Mouse (Mus musculus) adrenal gland, postnatal 10 days (tissue): ENCODE results near the gene Ccdc114. TPM values are rescaled to one million over a fixed set of nuclear protein-coding genes. Genes with fewer than 3 reads are reported as not detected.
A peak's percentile ranks its signal among the peaks of the same experiment; 100 is the strongest.
"Not testable (repeated sequence)": the region's sequence is repeated elsewhere in the genome, so short reads cannot be mapped to it uniquely, and the experiment has no call there.

Experiments
- DNase-seq: peaks from one replicate; pipeline ENCODE4 v3.0.0; 2021; ENCODE audit warnings: mixed read lengths
- long read RNA-seq, 2 experiments: library from polyadenylated mRNA; stranded (forward); transcript quantifications; one replicate each; pipeline ENCODE4 v2.0.0; 2021
- total RNA-seq, 2 experiments: library from RNA; stranded (reverse); gene quantifications; 2 replicates each; pipeline ENCODE4 v1.2.3; 2021

Gene Ccdc114
- 1 to 10 TPM; 6.1 to 7.2 TPM for total RNA-seq
- long read RNA-seq, experiment 1, partial matches to known transcripts, result 3 of 6 reads
- long read RNA-seq, experiment 1, other reads (novel, unspliced or antisense), result 3 of 6 reads
- long read RNA-seq, experiment 2, partial matches to known transcripts, result 3 of 6 reads
- long read RNA-seq, experiment 2, other reads (novel, unspliced or antisense), result 2 of 6 reads

- DNase-seq, result peak; percentile 90
Observed at GRCm38 (mm10) chr7:45923762-45924428, at the start of gene Ccdc114. Gene Ccdc114, plus strand, starts transcription at chr7:45924072.

GRCm38 (mm10) chr7:45876895-45877294 lies 47.0 kb upstream of the Ccdc114 start:
- no peak for DNase-seq

DNA sequence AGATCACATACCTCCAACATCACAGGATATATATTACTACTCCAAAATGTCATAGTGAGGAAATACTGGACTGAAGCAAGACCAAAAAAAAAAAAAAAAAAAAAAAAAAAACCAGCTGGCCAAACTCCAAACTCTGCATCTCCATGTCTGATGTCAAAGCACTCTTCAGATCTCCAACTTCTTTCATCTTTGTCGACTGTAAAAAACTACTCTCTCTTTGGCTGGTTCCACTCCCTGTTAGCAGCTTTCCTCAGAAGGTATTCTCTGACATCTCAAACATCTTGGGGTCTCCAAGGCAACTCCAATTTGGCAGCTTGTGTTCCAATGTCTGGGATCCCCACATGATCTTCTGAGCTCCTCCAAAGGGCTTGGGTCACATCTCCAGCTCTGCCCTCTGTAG lies 45.6 kb upstream of the Ccdc114 start, which contains the start of gene Grin2d:
TSS of gene Grin2d (minus strand) at position 101 of the 400 bp plus-strand sequence.
- DNase-seq, result not testable (repeated sequence)

DNA sequence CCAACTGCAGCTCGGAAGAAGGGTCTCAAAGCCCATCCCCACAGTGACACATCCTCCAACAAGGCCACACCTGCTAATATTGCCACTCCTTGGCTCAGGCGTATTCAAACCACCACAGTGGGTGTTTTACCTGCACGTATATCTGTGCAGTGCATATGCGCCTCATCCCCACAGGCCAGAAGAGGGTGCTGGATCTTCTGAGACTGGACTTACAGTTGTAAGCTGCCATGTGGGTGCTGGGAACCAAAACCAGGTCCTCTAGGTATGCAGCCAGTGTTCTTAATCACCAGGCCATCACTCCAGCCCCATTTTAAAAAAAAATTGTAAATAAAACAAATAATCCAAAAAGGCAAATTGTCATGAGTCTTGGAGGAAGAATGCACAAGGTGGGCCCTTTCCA lies 43.3 kb upstream of the Ccdc114 start:
- DNase-seq, result no peak

DNA sequence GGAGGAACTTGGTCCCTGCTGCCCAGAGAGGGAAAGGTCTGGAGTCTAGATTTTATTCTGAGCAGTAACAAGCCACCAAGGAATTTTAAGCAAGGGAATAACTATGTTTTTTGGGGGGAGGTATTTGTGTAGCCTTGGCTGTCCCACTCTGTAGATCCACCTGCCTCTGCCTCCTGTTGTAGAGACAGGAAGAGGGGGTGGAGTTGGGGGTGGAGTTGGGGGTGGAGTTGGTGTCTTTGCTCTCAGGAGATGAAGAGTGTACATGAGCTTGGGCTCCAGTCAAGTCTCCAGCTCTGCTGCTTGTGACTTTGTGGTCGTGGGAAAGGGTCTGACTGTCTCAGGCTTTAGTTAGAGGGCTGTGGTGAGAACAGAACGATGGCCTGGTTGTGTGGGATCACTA lies 42.9 kb upstream of the Ccdc114 start:
- no peak for DNase-seq

DNA sequence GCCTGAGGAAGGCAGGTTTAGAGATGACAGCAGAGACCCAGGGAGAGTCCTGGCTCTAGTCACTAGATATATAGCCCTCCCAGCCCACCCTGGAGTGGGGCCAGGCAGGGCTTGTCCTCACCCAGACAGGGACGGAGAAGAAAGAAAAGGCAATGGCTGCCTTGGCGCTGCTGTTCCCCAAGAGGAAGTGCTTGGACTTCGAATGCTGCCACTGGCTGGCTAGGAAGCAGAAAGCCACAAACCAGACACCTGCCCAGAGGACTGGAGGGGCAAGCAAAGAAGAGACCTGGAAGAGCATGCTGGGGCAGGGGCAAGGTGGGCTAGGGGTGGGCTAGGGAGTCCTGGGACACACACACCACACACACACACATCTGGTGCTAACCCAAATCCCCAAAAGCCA lies 36.6 kb upstream of the Ccdc114 start:
- no peak for DNase-seq

DNA sequence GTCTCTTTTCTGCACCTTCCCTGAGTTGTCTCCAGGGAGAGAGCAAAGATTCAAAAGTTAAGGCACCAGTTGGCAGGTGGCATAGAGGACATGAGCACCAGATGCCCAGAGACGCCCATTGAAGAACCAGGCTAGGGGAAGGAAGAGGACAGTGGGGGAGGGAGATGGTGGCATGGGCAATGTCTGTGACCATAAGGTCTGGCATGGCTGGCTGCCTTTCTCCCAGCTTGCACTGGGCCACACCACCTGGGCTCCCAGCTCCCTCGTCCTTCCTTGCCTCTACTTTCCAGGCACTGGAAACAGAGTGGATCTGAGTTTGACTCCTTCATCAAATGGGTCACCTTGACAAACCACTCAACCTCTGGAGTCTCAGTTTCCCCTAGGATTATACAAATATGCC lies 31.2 kb upstream of the Ccdc114 start:
- no peak for DNase-seq

- DNase-seq, result no peak
Observed at GRCm38 (mm10) chr7:45895931-45896516, 27.8 kb upstream of the Ccdc114 start.

- DNase-seq, result peak; percentile 95
Observed at GRCm38 (mm10) chr7:45896517-45897257, 27.2 kb upstream of the Ccdc114 start, which contains the start of the genes Syngr4 and Tmem143. Gene Syngr4, minus strand, starts transcription at chr7:45896714. Gene Tmem143, plus strand, starts transcription at chr7:45896941.

DNA sequence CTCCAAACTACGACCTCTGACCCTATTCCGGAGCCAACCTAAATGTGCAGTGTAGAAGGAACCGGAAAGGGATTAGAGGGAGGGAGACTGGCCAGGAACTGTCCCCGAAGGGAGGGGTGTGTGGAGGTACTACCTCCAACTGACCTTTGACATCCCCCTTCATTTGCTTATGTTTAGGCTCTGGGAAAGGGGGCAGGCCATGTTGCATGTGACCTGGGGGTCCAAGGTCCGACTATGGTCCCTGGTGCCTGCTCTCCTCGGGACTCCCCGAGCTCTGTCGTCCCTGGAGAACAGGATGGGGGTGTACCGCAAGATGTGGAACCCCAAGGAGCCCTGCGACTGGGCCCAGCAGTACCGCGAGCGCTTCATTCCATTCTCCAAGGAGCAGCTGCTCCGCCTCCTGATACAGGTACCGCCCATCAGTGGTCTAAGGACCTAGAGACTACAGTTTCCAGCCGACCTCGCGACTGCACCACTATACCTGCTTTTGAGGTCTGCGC lies 26.6 kb upstream of the Ccdc114 start:
- peak; percentile 72 for DNase-seq

- not testable (repeated sequence) for DNase-seq
Observed at GRCm38 (mm10) chr7:45898125-45898524, 25.7 kb upstream of the Ccdc114 start.

- peak; percentile 58 for DNase-seq
Observed at GRCm38 (mm10) chr7:45901562-45901961, 22.3 kb upstream of the Ccdc114 start.

DNA sequence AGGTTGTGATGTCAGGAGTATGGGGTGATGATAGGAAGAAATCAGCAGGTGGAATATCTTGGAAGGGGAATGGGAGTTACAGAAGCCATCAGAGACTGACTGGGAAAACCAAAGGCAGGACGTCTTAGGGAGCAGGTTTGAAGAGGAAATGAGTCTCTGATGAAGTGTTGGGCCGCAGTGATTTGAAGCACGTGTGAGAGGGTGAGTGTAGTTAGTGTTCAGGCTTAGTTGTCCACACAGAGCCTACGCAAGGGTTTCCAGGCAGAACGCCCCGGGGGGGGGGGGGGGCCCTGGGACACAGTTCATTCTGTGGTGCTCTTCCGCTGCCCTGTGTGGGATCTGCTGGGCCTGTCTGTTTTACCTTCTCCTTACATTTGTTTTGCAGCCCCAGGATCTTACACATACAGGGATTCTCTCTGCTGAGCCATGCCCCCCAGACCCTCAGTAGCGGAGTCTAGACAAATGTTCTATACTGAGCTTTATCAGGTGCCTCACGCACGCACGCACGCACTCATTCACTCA lies 21.3 kb upstream of the Ccdc114 start:
- no peak for DNase-seq

GRCm38 (mm10) chr7:45906622-45907021 lies 17.2 kb upstream of the Ccdc114 start:
- no peak for DNase-seq

- no peak for DNase-seq
Observed at GRCm38 (mm10) chr7:45908384-45908783, 15.5 kb upstream of the Ccdc114 start.

- DNase-seq, result no peak
Observed at GRCm38 (mm10) chr7:45909145-45909544, 14.7 kb upstream of the Ccdc114 start.

DNA sequence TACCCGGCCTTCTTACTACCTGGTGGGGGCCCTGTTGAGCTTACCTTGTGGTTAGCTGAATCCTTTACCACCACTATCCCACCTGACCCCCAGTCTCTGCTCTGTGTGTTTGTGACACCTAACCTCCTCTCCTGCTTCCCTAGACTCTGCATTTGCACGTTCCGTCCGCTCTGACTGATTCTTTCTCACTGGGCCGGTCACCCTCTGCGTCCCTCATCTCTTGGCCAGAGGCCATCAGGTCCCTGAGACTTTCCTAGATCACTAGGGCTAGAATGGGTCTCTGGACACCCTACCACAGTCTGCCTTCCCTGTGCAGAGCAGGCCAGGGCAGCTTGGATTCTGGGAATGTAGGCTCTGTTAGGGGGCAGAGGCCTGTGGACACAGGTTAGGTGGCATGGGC lies 9.8 kb upstream of the Ccdc114 start:
- no peak for DNase-seq

DNA sequence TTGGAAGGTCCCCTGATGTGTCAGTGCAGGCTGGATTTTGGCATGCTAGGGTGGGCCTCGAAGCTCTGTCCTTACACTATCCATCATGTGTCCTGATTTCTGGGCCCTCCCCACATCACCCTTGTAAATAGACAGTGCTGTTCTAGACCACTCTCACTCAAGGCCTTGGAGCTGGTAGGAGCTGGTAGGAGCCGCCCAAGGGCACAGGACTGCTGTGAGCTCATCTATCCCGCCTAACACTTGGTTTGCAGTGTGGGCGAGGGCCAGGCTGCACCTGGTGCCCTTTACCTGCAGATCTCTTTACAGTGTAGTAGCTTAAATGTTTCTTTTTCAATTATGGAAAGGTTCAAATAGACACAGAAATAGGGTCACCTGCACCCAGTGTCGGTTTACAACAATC lies 8.9 kb upstream of the Ccdc114 start:
- no peak for DNase-seq

GRCm38 (mm10) chr7:45916056-45917003 lies 7.5 kb upstream of the Ccdc114 start:
- DNase-seq, result peak; percentile 88

GRCm38 (mm10) chr7:45917004-45917704 lies 6.7 kb upstream of the Ccdc114 start:
- DNase-seq, result peak; percentile 52
